Mouse (Mus musculus): ENCODE measurements around the gene Trhde.

DNA sequence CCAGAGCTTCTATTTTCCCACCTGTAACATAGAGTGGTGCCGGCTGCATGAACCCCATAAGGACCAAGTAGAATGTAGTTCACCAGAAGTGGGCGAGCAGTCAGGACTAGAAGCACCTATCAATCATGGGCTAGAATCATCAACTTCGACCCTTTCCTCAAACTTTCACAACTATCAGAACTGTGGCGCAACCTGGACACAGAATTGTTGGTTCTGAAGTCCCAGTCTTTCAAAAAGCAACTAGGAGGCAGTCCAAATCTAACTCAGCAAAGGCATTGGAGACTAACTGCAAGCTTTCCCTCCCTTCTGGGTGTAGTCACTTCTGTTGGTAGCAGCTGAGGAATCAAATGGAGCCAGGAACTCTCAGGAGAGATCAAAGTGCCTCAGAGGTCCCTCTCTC lies 2.6 kb downstream of the Trhde start:
- no peak for TF ChIP-seq POLR2A (IDR thresholded peaks at IDR 0.05; ENCODE audit: extremely low read depth, insufficient read depth, low read length)
- no peak for TF ChIP-seq CTCF (IDR thresholded peaks at IDR 0.05; ENCODE audit: extremely low read depth, insufficient read depth, low read length)

Measured in cortical plate, adult 2 months (tissue).